Mouse (Mus musculus): ENCODE data around the gene Mtrr.
"Not testable (repeated sequence)": the region's sequence is repeated elsewhere in the genome, so short reads cannot be mapped to it uniquely, and the experiment has no call there.

The Mtrr gene

DNA sequence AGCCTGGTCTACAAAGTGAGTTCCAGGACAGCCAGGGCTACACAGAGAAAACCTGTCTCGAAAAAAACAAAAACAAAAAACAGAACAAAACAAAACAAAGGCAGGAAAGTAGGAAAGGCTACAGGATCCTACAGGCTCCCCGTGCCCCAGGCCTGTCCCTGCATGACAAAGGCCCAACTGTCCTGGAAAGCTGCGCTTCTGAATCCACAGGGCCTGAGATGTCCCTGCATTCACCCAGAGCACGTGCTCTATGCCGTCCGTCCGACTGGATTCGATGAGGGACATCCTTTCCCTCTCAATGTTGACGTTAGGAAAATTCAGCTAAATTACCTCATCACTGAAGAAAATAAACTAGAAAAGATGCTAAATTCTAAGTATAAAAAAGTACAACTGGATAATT lies 13.8 kb downstream of the Mtrr start:
- DNase-seq, result no peak

DNA sequence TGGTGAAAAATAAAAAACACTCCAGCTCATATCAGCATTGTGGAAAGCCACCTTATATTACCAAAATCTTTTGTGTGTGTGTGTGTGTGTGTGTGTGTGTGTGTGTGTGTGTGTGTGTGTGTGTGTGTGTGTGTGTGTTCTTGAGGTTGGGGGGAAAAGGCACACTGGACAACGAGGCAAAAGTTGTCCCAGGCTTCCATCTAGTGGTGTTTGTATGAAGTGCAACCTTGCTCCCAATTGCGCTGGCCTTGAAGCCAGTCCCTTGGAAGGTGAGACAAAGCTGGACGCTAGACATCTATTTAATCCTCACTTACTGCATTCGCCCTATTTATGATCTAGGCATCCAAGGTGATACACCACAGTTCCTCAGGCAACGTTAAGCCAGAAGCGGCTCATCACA lies 28.6 kb downstream of the Mtrr start:
- DNase-seq, result not testable (repeated sequence)

All from cerebellum, adult 11 months (tissue).